Mouse (Mus musculus): ENCODE data around the gene Fam69a. TPM values are rescaled to one million over a fixed set of nuclear protein-coding genes. Genes with fewer than 3 reads are reported as not detected.
A peak's percentile ranks its signal among the peaks of the same experiment; 100 is the strongest.
"Not testable (repeated sequence)": the region's sequence is repeated elsewhere in the genome, so short reads cannot be mapped to it uniquely, and the experiment has no call there.

The Fam69a gene
- total and polyA plus RNA-seq, 3 experiments = 0.22 to 9.1 (median 2.7) TPM

- no peak for DNase-seq
Measured at GRCm38 (mm10) chr5:107946475-107946874, 40.4 kb downstream of the Fam69a start.

DNA sequence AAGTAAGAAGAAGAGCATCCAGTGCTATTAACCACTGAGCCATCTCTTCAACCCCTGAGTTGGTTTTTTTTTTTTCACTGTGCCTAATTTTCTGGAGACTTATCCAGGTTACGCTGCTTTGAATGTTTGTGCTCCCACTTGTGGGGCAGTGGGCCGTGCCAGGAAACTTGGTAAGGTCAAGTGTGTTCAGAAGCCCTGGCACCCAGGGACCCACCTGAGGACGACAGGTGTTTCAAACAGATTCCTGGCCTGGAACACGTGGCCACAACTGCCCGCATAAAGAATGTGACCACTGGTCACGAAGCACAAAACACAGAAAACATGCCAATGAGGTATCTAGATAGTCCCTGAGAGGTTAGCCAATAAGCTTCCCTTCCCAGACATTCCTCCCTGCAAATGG is 43.4 kb downstream of the Fam69a start:
- no peak for DNase-seq

- DNase-seq = no peak
Measured at GRCm38 (mm10) chr5:107942941-107943340, 43.9 kb downstream of the Fam69a start.

DNA sequence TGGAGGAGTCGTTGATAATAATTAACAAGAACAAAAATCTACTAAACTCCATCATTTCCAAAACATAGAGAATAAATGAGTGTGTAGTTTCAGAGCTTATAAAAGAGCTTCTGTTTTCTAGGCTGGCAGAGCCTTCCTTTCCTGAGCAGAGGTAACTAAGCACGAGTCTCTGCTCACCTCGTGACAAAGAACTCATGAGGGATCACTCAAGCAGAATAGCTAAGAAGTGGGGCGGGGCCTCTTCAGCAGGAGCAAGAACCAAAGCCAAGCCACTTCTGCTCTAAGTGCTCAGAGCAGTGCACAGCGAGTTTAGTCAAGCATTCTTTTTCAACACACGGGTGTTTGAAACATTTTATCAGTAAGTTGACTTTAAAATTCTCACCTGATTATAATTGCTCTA is 45.7 kb downstream of the Fam69a start:
- no peak for DNase-seq

DNA sequence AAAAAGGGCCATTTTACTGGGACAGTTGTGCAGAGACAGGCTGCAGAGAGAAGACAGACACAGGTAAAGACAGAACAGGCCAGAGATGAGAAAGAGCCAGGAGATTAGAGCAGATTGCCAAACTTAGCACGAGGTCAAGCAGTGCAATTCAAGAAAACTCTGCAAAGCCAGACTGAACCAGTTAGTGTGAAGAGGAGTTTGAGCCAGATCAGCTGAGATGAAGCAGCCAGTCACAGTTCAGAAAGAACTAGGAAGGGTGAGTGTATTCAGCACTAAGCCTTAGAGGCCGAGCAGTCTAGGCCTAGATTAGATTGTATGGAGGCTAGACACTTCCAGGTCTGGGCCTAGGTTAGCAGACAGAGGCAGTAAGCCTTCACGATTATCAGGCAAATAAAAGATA is 47.2 kb downstream of the Fam69a start:
- no peak for DNase-seq

DNA sequence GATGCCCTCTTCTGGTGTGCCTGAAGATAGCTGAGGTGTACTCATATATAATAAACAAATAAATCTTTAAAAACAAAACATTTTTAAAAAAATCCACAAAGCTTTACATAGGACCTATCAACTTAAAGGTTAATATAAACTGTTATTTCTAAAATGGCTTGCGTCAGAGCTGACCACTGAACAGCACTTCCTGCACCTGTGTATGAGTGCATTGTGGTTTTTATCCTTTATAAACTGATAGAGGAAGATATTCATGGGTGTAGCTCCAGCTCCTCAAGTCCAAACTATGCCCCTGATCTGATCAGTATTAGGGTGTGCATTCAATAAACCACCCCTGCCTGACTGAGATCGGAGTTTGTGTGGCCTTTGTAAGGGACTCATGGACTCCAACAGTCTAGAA is 48.0 kb downstream of the Fam69a start:
- no peak for DNase-seq

- DNase-seq = not testable (repeated sequence)
Measured at GRCm38 (mm10) chr5:107938483-107938882, 48.4 kb downstream of the Fam69a start.

- DNase-seq = no peak
Measured at GRCm38 (mm10) chr5:107936625-107937389, 50.1 kb downstream of the Fam69a start.

DNA sequence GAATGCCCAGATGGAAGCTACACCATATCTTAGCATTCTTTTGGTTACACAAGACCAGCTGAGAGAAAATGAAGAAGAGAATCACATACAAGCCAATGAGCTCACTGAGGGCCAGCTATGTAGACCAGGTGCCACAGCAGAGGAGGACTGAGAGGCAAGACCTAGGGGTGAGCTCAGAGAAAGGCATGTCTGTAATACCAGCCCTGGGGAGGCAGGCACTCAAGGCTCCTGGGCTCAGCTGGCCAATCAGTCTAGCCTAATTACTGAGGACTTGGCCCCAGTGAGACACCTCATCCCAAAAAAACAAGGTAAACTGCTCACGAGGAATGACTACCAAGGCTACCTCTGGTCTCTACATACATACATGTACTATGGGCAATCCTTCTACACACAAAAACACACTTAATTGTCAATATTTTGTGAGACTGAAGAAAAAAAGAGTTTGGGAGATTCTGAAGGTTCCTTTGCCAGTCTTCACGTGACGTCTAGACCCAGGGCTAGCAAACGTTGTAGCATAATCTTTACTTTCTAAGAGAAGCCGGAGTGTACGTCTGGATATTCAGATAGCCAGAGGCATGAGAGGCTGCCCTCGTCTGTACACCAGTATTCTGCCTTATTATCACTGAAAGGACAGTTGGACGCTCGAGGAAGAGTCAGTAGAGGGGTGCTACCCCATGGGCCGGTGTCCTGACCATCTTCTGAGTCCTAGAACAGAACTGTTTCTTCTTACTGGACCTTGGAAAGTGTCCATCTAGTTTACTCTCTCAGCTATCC is 51.9 kb downstream of the Fam69a start:
- no peak for DNase-seq

GRCm38 (mm10) chr5:107933202-107933974 is 53.5 kb downstream of the Fam69a start:
- no peak for DNase-seq

DNA sequence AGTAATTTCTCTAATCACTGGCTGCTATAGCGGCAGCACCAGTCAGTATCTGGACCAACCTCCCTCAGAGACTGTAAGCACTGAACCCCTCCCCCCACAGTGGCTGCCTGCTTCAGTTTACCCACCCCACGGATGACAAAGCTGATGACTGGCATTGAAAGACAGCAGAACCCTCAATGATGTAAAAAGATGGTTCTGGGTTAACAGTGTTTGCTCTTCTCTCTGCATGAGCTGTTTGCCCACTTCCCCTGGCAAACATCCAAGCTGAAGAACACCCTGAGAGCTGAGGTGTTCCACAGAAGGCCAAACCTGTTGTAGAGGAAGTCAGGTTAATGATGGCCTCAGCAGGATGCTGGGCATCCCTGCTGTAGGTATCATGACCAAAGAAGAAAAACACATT is 54.3 kb downstream of the Fam69a start:
- DNase-seq = no peak

DNA sequence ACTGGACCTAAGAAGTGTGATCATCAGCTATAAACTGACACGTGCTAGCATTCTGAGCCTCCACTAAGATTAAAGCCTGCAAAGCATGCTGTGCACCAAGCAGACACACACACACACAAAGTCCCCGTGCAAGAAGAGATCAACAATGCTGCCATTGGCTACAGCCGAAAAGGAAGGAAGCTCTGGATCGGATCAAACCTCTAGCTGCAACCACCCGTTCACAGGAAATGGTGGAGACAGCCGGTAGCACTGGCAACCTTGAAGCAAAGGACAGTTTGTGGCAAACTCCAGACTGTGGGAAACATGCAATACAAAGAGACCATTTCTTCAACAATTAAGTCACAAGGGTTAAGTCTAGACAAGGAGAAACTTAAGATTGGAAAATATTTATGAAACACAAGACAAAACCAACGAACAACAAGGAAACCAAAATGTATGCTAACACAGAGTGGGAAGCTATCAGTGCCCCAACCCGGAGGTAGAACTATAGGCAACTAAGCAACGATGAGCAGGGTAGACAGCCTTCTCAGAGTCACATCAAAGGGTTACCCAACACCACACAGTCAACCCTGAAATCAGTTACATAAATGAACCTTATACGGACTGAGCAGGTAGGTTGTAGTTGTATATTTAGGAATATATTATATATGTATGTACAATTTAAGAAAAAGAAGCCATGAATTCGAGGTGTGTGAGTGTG is 60.2 kb downstream of the Fam69a start:
- DNase-seq = no peak

GRCm38 (mm10) chr5:107924564-107924963 is 62.3 kb downstream of the Fam69a start:
- DNase-seq = no peak

DNA sequence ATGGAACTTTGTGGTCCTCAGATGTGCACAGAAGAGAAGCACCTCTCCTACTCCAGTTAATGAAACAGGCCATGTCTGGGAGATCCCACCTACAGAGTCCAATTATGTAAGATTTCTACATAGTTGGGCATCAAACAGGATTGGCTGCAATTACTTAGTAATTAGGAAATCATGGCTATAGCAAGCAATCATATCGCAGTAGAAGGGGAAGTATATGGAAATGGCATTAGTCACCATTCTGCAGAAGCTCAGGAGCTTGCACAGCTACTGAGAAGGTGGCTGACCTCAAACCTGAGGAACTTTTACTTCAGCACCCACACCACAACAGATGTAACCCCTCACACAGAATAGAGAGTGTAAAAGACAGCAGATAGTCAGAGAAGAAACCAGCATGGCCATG is 64.0 kb downstream of the Fam69a start:
- DNase-seq = no peak

- DNase-seq = peak; percentile 18
Measured at GRCm38 (mm10) chr5:107921400-107922252, 65.3 kb downstream of the Fam69a start.

DNA sequence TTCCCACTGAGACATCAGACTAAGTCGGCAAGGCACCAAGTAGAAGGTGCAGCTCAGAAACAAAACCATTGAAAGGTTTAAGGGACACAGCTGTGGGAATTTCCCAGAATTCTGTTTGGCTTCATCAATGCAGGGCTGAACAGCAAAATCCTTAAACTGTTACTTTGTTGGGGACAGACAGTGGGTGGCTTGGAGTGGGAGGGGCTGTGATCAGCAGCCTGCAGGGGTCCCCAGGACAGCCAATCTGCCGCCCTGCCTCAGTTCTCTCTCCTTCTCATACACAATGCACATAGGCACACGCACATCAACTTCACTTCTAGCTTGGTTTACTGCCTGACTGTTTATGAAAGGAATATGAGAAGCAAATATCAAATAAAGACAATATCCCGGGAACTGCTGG is 71.6 kb downstream of the Fam69a start:
- no peak for DNase-seq

- no peak for DNase-seq
Measured at GRCm38 (mm10) chr5:107911012-107911411, 75.9 kb downstream of the Fam69a start.

DNA sequence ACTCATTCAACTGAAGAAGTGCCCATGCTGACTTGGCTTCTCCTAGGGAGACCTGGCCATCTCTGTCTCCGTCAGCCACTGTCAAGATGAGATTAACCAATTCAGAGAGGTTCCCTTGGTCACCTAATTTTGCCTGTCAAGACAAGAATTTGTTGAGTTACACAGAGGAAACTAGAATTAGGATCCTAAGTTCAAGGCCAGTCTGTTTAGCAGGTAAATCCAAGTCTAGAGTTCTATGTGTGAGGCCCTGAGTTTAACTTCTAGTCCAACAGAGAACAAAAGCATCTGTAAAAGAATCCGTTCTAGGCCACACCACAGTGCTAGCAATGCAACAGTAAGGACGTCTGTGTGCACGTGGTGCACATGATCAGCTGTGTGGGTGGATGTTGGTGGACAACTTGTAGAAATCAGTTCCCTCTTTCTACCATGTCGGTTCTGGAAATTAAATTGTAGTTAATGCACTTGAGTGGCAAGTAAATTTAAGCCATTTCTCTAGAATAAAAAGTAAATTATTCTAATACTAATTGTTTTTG is 76.7 kb downstream of the Fam69a start:
- no peak for DNase-seq

- DNase-seq = no peak
Measured at GRCm38 (mm10) chr5:107909668-107910067, 77.2 kb downstream of the Fam69a start.

DNA sequence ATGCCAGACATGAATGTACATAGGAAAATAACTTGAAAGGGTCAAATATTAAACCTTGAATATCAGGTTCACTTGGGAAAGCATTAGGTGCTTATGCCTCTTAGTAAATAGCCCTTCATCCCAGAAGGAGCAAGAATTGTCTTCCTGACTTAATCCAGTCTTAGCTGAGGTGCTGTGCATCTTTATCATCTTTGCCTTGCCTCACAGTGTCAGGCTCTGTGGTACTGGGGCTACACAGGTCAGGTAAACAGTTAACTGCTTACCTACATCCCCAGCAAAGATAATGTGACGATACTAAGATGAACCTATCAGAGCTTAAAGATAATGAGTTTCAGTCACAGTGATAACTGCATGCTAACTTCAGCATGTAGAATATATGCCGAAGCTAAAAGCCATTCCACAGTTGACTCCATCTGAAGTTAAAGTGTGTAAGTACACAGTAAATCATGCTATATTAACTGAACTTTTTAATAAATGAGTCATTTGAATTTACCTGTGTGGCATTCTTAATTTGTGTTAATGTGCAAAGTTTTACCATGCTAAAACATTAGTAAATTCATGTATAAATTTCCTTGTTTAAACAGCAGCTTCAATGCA is 78.3 kb downstream of the Fam69a start:
- DNase-seq = no peak
